Mouse (Mus musculus) Patski (cell line): ENCODE results near the gene RPS10-NUDT3. TPM values are rescaled to one million over a fixed set of nuclear protein-coding genes. Genes with fewer than 3 reads are reported as not detected.

ENCODE experiments used
- ATAC-seq: fragments of 100-300 bp; one replicate; pipeline ENCODE4 v1.8.0; 2021
- CTCF ChIA-PET: fragments of 350-600 bp; sonication (Branson Sonifier 250); formaldehyde crosslinking; loops from one replicate; lab custom pipeline; 2022; ENCODE audit warnings: inconsistent platforms; lab: Charles Lee
- POLR2A ChIA-PET: fragments of 350-600 bp; sonication (Branson Sonifier 250); formaldehyde crosslinking; loops from one replicate; lab custom pipeline; 2022; ENCODE audit warnings: antibody characterized with exemption, inconsistent platforms; lab: Charles Lee
- DNase-seq: peaks from one replicate; pipeline ENCODE4 v3.0.0-alpha.2; 2011; ENCODE audit warnings: low read depth, low spot score
- H3K27me3 ChIP-seq: fragments of 371-371 bp; one replicate; pipeline ENCODE4 v1.5.1; 2021
- CTCF ChIP-seq: fragments of 100-300 bp; IDR thresholded peaks from one replicate; pipeline ENCODE4 v1.5.1; 2021
- in situ Hi-C: fragments of 300-500 bp; cut with MboI; formaldehyde crosslinking; loops from 3 replicates; pipeline ENCODE4 v1.11.1; 2018; ENCODE audit warnings: low pct_unique_long_range_greater_than_20kb, mixed read lengths
- polyA plus RNA-seq: library from polyadenylated mRNA; unstranded; gene quantifications from one replicate; pipeline ENCODE4 v1.2.3, GENCODE M21; 2021

The RPS10-NUDT3 gene
- polyA plus RNA-seq = 1.7 TPM

DNA sequence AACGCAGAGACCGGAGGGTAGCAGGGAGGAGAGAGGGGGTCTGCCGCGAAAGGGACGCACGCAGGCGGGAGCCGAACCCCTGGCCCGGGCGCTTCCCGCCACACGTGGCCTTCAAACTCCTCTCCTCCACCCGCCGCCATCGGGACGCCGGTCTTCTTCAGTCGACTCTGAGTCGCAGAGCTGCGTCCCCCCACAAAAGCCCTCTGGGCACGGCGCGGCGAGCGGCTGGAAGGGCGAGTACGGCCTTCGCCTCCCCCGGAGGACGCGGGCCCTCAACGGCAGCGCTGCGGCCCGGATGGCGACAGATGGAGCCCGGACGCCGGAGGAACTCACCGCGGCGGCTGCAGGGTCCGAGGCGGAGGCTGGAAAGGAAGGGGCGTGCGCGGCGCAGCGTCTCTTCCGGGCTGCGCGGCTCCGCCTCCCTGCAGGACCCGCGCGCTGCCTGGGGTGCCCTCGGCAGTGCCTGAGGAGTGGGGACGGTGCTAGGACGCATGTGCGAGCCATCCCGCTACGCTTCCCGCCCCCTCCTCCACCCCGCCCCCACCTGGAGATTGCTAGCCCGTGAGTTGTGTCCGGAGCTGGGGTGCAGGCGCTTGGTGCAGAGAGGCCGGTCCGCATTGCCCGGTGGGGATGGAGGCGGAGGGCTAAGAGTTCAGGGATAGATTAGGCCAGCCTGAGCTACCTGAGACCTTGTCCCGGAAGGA lies at the start of gene RPS10-NUDT3:
RPS10-NUDT3 (minus strand) TSS at position 352 of the 704 bp plus-strand sequence.
- ChIA-PET CTCF (no interaction called here), POLR2A (interaction anchor here (0.6 to 0.9 kb wide), 4 partner anchors 11 to 466 kb away, joined by 3 to 5 read pairs (median 4); no protein-coding TSS in a partner anchor)
- TF ChIP-seq CTCF = no peak
- in situ Hi-C loops = loop anchor here (5.0 kb wide), 1 partner anchor 68 kb away; the partner anchor contains the start of gene AI413582
- ATAC-seq (peak; percentile 77), DNase-seq (no peak)
- no peaks in the 10 kb centered on the region for H3K27me3 ChIP-seq

GRCm38 (mm10) chr17:27678924-27679813 lies 44.1 kb upstream of the RPS10-NUDT3 start:
- DNase-seq = no peak
- ChIA-PET CTCF (interaction anchor here (1.2 kb wide), 1 partner anchor 9 kb away, joined by 3 read pairs; no protein-coding TSS in a partner anchor), POLR2A (no interaction called here)
- TF ChIP-seq CTCF = no peak
- H3K27me3 ChIP-seq = peaks cover 1% of the 10 kb centered on the region
- in situ Hi-C loops = no loop called here
- no peak for ATAC-seq

DNA sequence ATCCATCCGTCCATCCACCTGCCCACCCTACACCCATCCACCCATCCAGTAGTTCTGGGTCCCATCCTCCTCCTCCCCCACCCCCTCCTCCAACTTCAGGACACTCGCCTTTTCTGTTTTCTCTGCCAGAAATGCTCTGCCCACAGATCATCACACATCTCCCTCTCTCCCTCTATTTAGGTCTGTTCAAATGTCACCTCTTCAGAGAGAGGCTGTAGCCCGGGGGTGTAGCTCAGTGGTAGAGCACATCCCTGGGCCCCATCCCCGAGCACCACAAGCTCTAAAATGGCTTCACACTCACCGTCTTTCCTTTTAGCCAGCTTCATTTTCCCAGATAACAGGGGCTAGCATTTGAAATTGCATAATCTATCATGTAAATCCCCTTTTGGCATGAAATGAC lies 42.7 kb upstream of the RPS10-NUDT3 start:
- DNase-seq (no peak), ATAC-seq (no peak)
- H3K27me3 ChIP-seq = no peaks in the 10 kb centered on the region
- ChIA-PET POLR2A (no interaction called here), CTCF (no interaction called here)
- in situ Hi-C loops = no loop called here
- no peak for TF ChIP-seq CTCF

DNA sequence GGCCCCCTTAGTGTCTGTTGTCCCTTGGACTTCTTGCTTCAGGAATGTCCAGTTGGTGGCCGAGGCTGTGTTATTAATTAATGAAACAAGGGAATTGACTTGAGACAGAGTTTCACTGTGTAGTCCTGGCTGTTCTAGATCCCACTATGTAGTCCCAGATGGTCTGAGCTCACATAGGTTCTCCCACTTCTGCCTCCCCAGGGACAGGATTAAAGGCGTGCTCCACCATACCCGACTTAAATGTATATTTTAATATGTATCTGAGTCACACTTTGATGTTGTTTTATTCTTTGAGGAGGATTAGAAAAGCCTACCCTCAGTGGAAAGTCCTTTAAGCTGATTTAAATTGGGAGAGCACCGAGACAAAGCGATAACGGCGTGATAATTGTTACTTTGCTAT lies 41.2 kb upstream of the RPS10-NUDT3 start:
- ChIA-PET CTCF (no interaction called here), POLR2A (interaction anchor here (0.7 kb wide), 1 partner anchor 100 kb away, joined by 6 read pairs; no protein-coding TSS in a partner anchor)
- in situ Hi-C loops = no loop called here
- TF ChIP-seq CTCF = no peak
- no peak for ATAC-seq
- H3K27me3 ChIP-seq = no peaks in the 10 kb centered on the region
- DNase-seq = no peak

DNA sequence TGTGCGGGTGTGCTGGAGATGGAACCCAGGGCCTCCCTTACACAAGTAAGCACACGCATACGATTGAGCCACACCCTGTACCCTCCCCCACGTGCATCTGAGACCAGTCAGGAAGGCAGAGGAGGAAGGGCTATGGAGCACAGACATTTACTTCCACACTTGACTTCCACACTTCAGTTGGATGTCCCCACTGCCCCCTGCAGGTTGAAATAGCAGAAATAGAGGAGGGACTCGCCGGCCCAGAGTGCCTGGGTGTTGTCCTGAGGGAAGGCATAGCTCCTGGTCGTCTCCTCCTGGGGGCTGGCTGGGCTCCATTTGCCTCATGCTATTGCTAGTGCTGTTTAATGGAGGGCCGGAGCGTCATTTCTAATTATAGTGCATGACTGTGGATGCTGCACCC lies 40.4 kb upstream of the RPS10-NUDT3 start:
- DNase-seq (no peak), ATAC-seq (no peak)
- TF ChIP-seq CTCF = no peak
- in situ Hi-C loops = no loop called here
- ChIA-PET CTCF (no interaction called here), POLR2A (no interaction called here)
- H3K27me3 ChIP-seq = no peaks in the 10 kb centered on the region

GRCm38 (mm10) chr17:27673945-27674344 lies 38.9 kb upstream of the RPS10-NUDT3 start:
- DNase-seq (no peak), ATAC-seq (no peak)
- ChIA-PET POLR2A (no interaction called here), CTCF (interaction anchor here (1.8 kb wide), 1 partner anchor 28 kb away, joined by 5 read pairs; no protein-coding TSS in a partner anchor)
- H3K27me3 ChIP-seq = no peaks in the 10 kb centered on the region
- in situ Hi-C loops = no loop called here
- no peak for TF ChIP-seq CTCF

- in situ Hi-C loops = no loop called here
- no peak for DNase-seq
- CTCF ChIA-PET = no interaction called here
- ATAC-seq = no peak
- TF ChIP-seq CTCF = no peak
- no peaks in the 10 kb centered on the region for H3K27me3 ChIP-seq
- POLR2A ChIA-PET = no interaction called here
Measured at GRCm38 (mm10) chr17:27671720-27672119, 36.7 kb upstream of the RPS10-NUDT3 start.

DNA sequence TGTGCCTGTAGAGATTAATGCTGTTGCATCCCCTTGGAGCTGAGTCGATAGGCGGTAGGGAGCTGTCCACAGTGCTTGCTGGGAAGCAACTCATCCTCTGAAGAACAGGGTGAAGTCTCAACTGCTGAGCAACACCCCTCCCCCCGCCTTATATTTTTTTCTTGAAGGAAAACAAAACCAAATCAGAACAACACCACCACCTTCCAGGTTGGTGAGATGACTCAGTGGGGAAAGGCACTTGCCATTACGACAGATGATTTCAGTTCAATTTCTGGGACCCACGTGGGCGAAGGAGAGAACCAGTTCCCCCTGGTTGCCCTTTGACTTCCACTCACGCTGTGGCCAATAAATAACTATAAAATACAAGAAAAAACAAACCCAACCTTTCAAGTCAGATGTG lies 23.7 kb upstream of the RPS10-NUDT3 start:
- TF ChIP-seq CTCF = no peak
- DNase-seq = no peak
- ChIA-PET POLR2A (no interaction called here), CTCF (no interaction called here)
- peaks cover 11% of the 10 kb centered on the region for H3K27me3 ChIP-seq
- no peak for ATAC-seq
- in situ Hi-C loops = no loop called here

DNA sequence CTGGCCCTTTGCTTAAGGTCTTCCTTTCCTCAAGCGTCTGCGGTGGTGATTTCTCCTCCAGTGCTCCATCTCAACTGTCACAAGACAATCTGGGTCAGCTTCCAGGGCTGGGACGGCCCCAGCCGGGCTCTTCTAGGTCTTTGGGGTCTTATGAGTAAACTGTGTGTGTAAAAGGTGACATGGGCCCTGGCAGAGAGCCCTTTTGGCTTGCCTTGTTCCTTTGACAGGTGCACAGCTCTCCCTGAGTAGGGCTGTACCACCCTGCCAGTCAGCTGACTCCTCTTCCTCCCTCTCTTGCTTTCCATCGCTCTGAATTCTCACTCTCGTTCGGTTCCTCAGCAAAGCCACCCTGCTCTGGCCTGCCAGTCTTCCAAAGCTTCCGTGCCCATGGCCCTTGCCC lies 22.1 kb upstream of the RPS10-NUDT3 start:
- no peak for TF ChIP-seq CTCF
- DNase-seq (no peak), ATAC-seq (no peak)
- ChIA-PET POLR2A (no interaction called here), CTCF (interaction anchor here (1.6 kb wide), 1 partner anchor 12 kb away, joined by 4 read pairs; no protein-coding TSS in a partner anchor)
- peaks cover 11% of the 10 kb centered on the region for H3K27me3 ChIP-seq
- in situ Hi-C loops = no loop called here

- POLR2A ChIA-PET = no interaction called here
- in situ Hi-C loops = no loop called here
- CTCF ChIA-PET = interaction anchor here (1.6 kb wide), 1 partner anchor 13 kb away, joined by 4 read pairs; no protein-coding TSS in a partner anchor
- DNase-seq (no peak), ATAC-seq (no peak)
- peaks cover 11% of the 10 kb centered on the region for H3K27me3 ChIP-seq
- TF ChIP-seq CTCF = no peak
Measured at GRCm38 (mm10) chr17:27656414-27656813, 21.4 kb upstream of the RPS10-NUDT3 start.
